Mouse (Mus musculus): Measurements from ENCODE around the gene Rad18. TPM values are rescaled to one million over a fixed set of nuclear protein-coding genes. Genes with fewer than 3 reads are reported as not detected.
A peak's percentile ranks its signal among the peaks of the same experiment; 100 is the strongest.
"Not testable (repeated sequence)": the region's sequence is repeated elsewhere in the genome, so short reads cannot be mapped to it uniquely, and the experiment has no call there.

Gene Rad18
- polyA plus RNA-seq, 1 experiment from 2014 or later, result 14.4 TPM

DNA sequence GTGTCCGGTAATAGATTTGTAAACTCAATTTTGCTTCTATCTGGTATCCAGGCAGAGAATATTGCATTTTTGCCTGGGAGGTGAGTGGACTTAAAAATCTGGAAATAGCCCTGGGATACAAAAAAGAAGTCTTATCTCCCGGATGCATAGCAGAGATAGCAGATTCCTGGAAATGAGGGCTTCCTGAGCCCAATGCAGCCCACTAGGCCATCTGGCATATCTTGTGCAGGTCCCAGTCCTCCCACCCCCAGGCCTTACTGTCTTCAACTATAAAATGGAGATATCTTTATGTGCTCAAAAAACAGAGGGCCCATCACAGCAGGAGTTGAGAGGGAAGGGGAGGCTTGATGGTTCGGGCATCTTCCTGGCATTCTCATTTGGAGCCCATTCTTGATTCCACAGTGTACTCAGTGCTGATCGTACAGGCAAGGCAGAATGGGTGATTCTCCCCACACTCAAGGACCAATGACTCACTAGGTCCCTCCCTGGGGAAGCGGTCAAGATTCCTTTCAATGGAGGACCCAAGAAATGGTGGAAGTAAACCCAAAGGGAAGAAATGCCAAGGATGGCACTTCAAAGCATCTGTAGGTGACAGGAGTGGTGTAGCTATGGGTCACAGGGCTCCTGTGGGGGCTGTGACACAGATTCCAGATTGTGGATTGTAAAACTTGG, 24.1 kb upstream of the Rad18 start:
- H3K36me3 ChIP-seq (replicated peaks; ENCODE audit: insufficient read depth, low read length), result no peaks in the 10 kb centered on the region
- no peaks in the 10 kb centered on the region for H3K9me3 ChIP-seq (ENCODE audit: low read length)
- TF ChIP-seq EP300 (IDR thresholded peaks at IDR 0.05; ENCODE audit: low read depth) (no peak), CTCF (IDR thresholded peaks at IDR 0.05; ENCODE audit: low read depth) (no peak)
- WGBS (ENCODE audit: insufficient replicate concordance), result 74% methylated on average over 5 of the region's 5 CpGs
- H3K27me3 ChIP-seq (ENCODE audit: insufficient read depth, low read length), result no peaks in the 10 kb centered on the region
- H3K4me2 ChIP-seq (ENCODE audit: low read depth, low read length), result no peak overlapping the region
- ATAC-seq, result no peak
- DNase-seq, result no peak
- no peak overlapping the region for H3K27ac ChIP-seq (ENCODE audit: low read depth)
- H3K4me1 ChIP-seq (ENCODE audit: insufficient read depth), result 0 out of 2 replicates have a peak, but pooled peaks cover 2% of the 10 kb centered on the region
- no peak overlapping the region for H3K9ac ChIP-seq (replicated peaks)
- no peak overlapping the region for H3K4me3 ChIP-seq (ENCODE audit: low read depth, low read length)

DNA sequence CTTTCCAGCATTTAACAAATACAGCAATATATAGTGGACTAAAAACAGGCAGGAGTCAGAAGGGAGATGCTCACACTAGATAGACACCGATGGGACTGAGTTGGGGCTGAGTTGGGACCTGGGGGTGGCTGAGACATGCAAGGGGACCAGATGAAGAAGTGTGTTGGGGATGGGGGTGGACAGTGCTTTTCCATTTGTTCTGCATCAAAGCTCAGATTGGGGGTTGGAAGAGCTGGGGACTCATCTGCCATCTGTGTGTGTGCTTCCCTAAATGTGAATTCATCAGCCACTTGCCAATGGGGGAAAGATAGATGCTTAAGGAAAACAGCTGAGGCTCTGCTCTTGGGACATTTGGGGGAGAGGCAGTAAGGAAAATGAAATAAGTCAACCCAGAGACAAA, 23.5 kb upstream of the Rad18 start:
- TF ChIP-seq EP300 (IDR thresholded peaks at IDR 0.05; ENCODE audit: low read depth) (no peak), CTCF (IDR thresholded peaks at IDR 0.05; ENCODE audit: low read depth) (no peak)
- DNase-seq (no peak), ATAC-seq (no peak)
- H3K4me1 ChIP-seq (ENCODE audit: insufficient read depth), result 0 out of 2 replicates have a peak, but pooled peaks cover 2% of the 10 kb centered on the region
- no peak overlapping the region for H3K27ac ChIP-seq (ENCODE audit: low read depth)
- H3K36me3 ChIP-seq (replicated peaks; ENCODE audit: insufficient read depth, low read length), result no peaks in the 10 kb centered on the region
- H3K9me3 ChIP-seq (ENCODE audit: low read length), result no peaks in the 10 kb centered on the region
- H3K9ac ChIP-seq (replicated peaks), result no peak overlapping the region
- no peak overlapping the region for H3K4me2 ChIP-seq (ENCODE audit: low read depth, low read length)
- no peaks in the 10 kb centered on the region for H3K27me3 ChIP-seq (ENCODE audit: insufficient read depth, low read length)
- H3K4me3 ChIP-seq (ENCODE audit: low read depth, low read length), result no peak overlapping the region
- WGBS (ENCODE audit: insufficient replicate concordance), result 88% methylated on average over 1 of the region's 1 CpGs

DNA sequence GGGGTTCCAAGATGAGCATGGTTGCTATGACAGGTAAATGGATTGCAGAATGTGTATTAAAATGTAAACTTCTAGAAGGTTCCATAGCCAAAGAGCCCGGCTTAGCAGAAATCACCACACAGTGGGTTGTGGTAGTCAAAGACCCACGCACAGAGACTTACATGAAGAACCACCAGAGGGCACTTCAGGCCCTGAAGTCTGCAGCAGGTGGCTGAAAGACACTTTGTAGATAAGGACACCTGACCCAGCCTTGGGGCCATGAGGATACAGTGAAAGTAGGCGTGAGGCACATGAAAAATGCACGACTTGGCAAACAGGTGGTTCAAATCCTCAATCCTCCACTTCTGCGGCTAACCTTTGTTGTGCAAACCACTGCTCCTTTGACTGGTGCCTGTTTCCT, 20.7 kb upstream of the Rad18 start:
- ATAC-seq (no peak), DNase-seq (no peak)
- Histone ChIP-seq H3K27ac (ENCODE audit: low read depth) (no peak overlapping the region), H3K9ac (replicated peaks) (no peak overlapping the region), H3K4me3 (ENCODE audit: low read depth, low read length) (no peak overlapping the region), H3K36me3 (replicated peaks; ENCODE audit: insufficient read depth, low read length) (no peaks in the 10 kb centered on the region), H3K4me2 (ENCODE audit: low read depth, low read length) (no peak overlapping the region), H3K27me3 (ENCODE audit: insufficient read depth, low read length) (no peaks in the 10 kb centered on the region), H3K4me1 (ENCODE audit: insufficient read depth) (0 out of 2 replicates have a peak, but pooled peaks cover 2% of the 10 kb centered on the region), H3K9me3 (ENCODE audit: low read length) (no peaks in the 10 kb centered on the region)
- TF ChIP-seq EP300 (IDR thresholded peaks at IDR 0.05; ENCODE audit: low read depth), result no peak
- peak; percentile 65 for TF ChIP-seq CTCF (IDR thresholded peaks at IDR 0.05; ENCODE audit: low read depth)
- WGBS (ENCODE audit: insufficient replicate concordance), result 43% methylated on average over 5 of the region's 5 CpGs

DNA sequence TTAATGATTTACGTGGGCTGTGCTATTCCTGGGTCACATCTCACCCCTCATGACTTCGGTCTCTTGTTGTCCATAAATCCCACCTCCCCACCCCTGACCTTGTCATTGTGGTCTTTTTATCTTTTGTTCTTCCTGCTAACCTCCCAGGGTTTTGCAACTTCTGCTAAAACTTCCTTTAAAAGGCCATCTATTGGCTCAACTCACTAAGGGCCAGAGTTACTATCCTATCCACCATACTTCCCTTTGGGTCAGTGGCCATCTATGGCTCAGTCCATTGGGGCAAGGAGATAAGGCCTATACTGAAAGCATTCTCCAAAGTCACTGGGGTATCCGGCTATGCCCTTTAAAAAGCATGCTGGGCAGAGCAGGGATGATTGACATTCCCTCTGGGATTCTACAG, 17.5 kb upstream of the Rad18 start:
- Histone ChIP-seq H3K9ac (replicated peaks) (no peak overlapping the region), H3K27ac (ENCODE audit: low read depth) (no peak overlapping the region), H3K9me3 (ENCODE audit: low read length) (no peaks in the 10 kb centered on the region), H3K4me2 (ENCODE audit: low read depth, low read length) (no peak overlapping the region), H3K36me3 (replicated peaks; ENCODE audit: insufficient read depth, low read length) (no peaks in the 10 kb centered on the region), H3K27me3 (ENCODE audit: insufficient read depth, low read length) (no peaks in the 10 kb centered on the region), H3K4me1 (ENCODE audit: insufficient read depth) (0 out of 2 replicates have a peak, but pooled peaks cover 2% of the 10 kb centered on the region), H3K4me3 (ENCODE audit: low read depth, low read length) (no peak overlapping the region)
- WGBS (ENCODE audit: insufficient replicate concordance), result 54% methylated on average over 3 of the region's 3 CpGs
- no peak for DNase-seq
- TF ChIP-seq CTCF (IDR thresholded peaks at IDR 0.05; ENCODE audit: low read depth) (no peak), EP300 (IDR thresholded peaks at IDR 0.05; ENCODE audit: low read depth) (0 out of 2 replicates have a peak, but pooled peaks have one; percentile 20)
- ATAC-seq, result no peak

DNA sequence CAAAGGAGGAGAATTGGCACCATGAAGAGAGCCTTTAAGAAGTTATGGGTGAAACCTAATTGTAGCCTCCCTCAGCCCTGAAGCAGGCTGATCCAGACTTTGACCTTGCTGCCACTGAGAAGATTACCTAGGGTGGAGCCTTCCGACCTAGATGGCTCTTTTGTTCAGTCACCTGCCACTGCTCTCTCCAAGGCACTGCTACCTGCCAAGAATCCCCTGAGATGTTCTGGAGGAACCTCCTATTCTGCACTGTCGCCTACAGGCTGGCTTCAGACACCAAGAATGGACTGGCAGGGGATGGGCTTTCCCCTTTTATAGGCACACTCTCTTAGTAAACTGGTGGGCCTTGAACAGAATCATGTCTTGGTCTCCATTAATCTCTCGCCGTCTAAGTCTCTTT, 5.8 kb upstream of the Rad18 start:
- H3K27me3 ChIP-seq (ENCODE audit: insufficient read depth, low read length); H3K9ac ChIP-seq (replicated peaks); H3K36me3 ChIP-seq (replicated peaks; ENCODE audit: insufficient read depth, low read length); H3K4me1 ChIP-seq (ENCODE audit: insufficient read depth); H3K4me3 ChIP-seq (ENCODE audit: low read depth, low read length); H3K9me3 ChIP-seq (ENCODE audit: low read length); ATAC-seq; DNase-seq; H3K27ac ChIP-seq (ENCODE audit: low read depth); H3K4me2 ChIP-seq (ENCODE audit: low read depth, low read length): not testable (repeated sequence)
- 78% methylated on average over 4 of the region's 4 CpGs for WGBS (ENCODE audit: insufficient replicate concordance)

- Histone ChIP-seq H3K27me3 (ENCODE audit: insufficient read depth, low read length) (no peaks in the 10 kb centered on the region), H3K9me3 (ENCODE audit: low read length) (no peaks in the 10 kb centered on the region), H3K36me3 (replicated peaks; ENCODE audit: insufficient read depth, low read length) (no peaks in the 10 kb centered on the region), H3K4me2 (ENCODE audit: low read depth, low read length) (no peak overlapping the region), H3K4me1 (ENCODE audit: insufficient read depth) (peaks cover 8% of the 10 kb centered on the region), H3K4me3 (ENCODE audit: low read depth, low read length) (no peak overlapping the region), H3K9ac (replicated peaks) (no peak overlapping the region), H3K27ac (ENCODE audit: low read depth) (no peak overlapping the region)
- peak; percentile 69 for DNase-seq
- no peak for ATAC-seq
- TF ChIP-seq EP300 (IDR thresholded peaks at IDR 0.05; ENCODE audit: low read depth) (no peak), CTCF (IDR thresholded peaks at IDR 0.05; ENCODE audit: low read depth) (peak; percentile 89)
- WGBS (ENCODE audit: insufficient replicate concordance), result 0% methylated on average over 1 of the region's 1 CpGs
These were observed 3.9 kb upstream of the Rad18 start for GRCm38 (mm10) chr6:112700392-112700791.
